ENCODE assay signal across 13 mouse cellular contexts in the genomic region with DNA sequence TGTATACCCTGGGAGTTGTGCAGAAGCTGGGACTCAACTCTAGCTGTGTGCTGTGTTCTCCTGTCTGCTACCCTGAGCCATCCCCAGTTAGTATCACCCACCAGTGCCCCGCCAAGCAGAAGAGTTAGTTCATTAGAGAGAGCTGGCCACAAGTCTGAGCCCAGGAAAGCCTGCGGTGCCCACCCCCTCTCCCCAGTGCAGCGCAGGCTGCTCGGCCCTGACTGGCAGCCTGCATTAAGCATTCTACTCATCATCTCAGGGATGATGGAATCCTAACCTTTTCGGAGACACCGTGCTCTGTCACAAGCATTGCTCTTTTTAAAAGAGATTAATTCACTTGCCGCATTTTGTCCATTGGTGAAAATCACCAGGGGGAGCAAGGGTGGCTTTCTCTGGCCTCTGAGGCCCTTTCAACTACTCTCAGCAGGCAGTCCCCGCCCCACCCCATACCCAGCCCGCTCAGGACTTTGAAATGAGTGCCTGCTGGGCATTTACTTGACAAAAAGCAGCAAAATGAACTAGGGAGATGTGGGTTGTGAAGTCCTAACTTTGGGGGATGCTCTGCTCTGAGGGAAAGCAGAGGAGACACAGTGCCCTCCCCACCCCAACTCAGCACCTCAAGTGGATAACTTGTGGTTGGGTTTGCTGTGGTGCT. TPM values are rescaled to one million over a fixed set of nuclear protein-coding genes. Genes with fewer than 3 reads are reported as not detected.
DNase-seq lines count a peak whose midpoint lies in the region; ATAC-seq and TF ChIP-seq lines count a peak whose summit lies in the region.
"Had no signal": no experiment of that assay in that cellular context is flagged by ENCODE, and none has a peak within 500 bp of the region (broad histone marks: within the 10 kb centered on the region; RNA-seq: fewer than 3 reads in every experiment).

No protein-coding gene starts in this region.

- DNase-seq in ES-E14 (ENCODE audit: low read depth, low spot score) (no peak), ZHBTc4 (ENCODE audit: low read depth, low spot score) (peak; percentile 76)
- DNase-seq in hindbrain, embryonic 14.5 days (ENCODE audit: low spot score): no peak
- DNase-seq in frontal cortex, postnatal 10 days (ENCODE audit: low spot score in 2 of 2): no peak
- DNase-seq in spleen, postnatal 10 days (ENCODE audit: low spot score in 2 of 2): no peak
- DNase-seq: adrenal gland, adult 8-10 months; cerebellum, postnatal 10 days; gastrocnemius, postnatal 25 days; lung, postnatal 14 days; thymus, postnatal 14 days had no signal

- H3K9me3 ChIP-seq in ES-E14 (ENCODE audit: control insufficient read depth, insufficient read depth, low read depth, low read length): no peaks in the 10 kb centered on the region
- no peaks in the 10 kb centered on the region for H3K9me3 ChIP-seq in hindbrain, embryonic 14.5 days (ENCODE audit: control insufficient read depth, low read length)
- no peaks in the 10 kb centered on the region for H3K9me3 ChIP-seq in midbrain, embryonic 16.5 days (replicated peaks; ENCODE audit: control insufficient read depth, low read length, poor library complexity, severe bottlenecking)
- H3K9me3 ChIP-seq: heart, embryonic 13.5 days had no signal

- H3K4me3 ChIP-seq in ES-E14 (ENCODE audit: insufficient read depth in 1 of 2, low read depth in 1 of 2, low read length in 2 of 2, poor library complexity in 1 of 2, severe bottlenecking in 1 of 2): no peak overlapping the region
- no peak overlapping the region for H3K4me3 ChIP-seq in hindbrain, embryonic 14.5 days (replicated peaks; ENCODE audit: low read length)
- H3K4me3 ChIP-seq in midbrain, embryonic 16.5 days (ENCODE audit: low read depth, low read length): no peak overlapping the region
- H3K4me3 ChIP-seq: heart, embryonic 13.5 days had no signal

- H3K9ac ChIP-seq in ES-E14 (ENCODE audit: insufficient read depth, low read depth, low read length, poor library complexity, severe bottlenecking): no peak overlapping the region
- H3K9ac ChIP-seq in hindbrain, embryonic 14.5 days: no peak overlapping the region
- no peak overlapping the region for H3K9ac ChIP-seq in midbrain, embryonic 16.5 days (ENCODE audit: low read depth, low read length)
- H3K9ac ChIP-seq: heart, embryonic 13.5 days had no signal

- H3K27me3 ChIP-seq in hindbrain, embryonic 14.5 days (ENCODE audit: control insufficient read depth, insufficient read depth, low read length): no peaks in the 10 kb centered on the region
- H3K27me3 ChIP-seq in midbrain, embryonic 16.5 days (ENCODE audit: control insufficient read depth, insufficient read depth, low read depth, low read length): no peaks in the 10 kb centered on the region
- H3K27me3 ChIP-seq: heart, embryonic 13.5 days had no signal

- H3K4me2 ChIP-seq in hindbrain, embryonic 14.5 days (replicated peaks): no peak overlapping the region
- H3K4me2 ChIP-seq in midbrain, embryonic 16.5 days (ENCODE audit: low read length): no peak overlapping the region
- H3K4me2 ChIP-seq: heart, embryonic 13.5 days had no signal

- peak; percentile 52; the same call in 1 of the 2 replicates for ATAC-seq in hindbrain, embryonic 14.5 days (ENCODE audit: low FRiP score)
- ATAC-seq in midbrain, embryonic 16.5 days: peak; percentile 68
- ATAC-seq in erythroblast, adult 5-6 weeks (replicated peaks; ENCODE audit: low FRiP score, poor library complexity, severe bottlenecking): no peak

- 9% methylated on average over 9 of the region's 9 CpGs for WGBS in hindbrain, embryonic 14.5 days
- WGBS in midbrain, embryonic 16.5 days: 3% methylated on average over 9 of the region's 9 CpGs

- H3K36me3 ChIP-seq in ES-E14 (ENCODE audit: control insufficient read depth, insufficient read depth, low read length, poor library complexity, severe bottlenecking): peaks cover 2% of the 10 kb centered on the region; the same call in 1 of the 2 replicates
- H3K36me3 ChIP-seq in hindbrain, embryonic 14.5 days (replicated peaks; ENCODE audit: control insufficient read depth, insufficient read depth): peaks cover 19% of the 10 kb centered on the region
- H3K36me3 ChIP-seq in midbrain, embryonic 16.5 days (ENCODE audit: control insufficient read depth, insufficient read depth, low read length): peaks cover 6% of the 10 kb centered on the region; the same call in 1 of the 2 replicates

- H3K4me1 ChIP-seq in ES-E14 (ENCODE audit: control insufficient read depth in 2 of 2, insufficient read depth in 2 of 2, low read length in 2 of 2, poor library complexity in 1 of 2): peaks cover 6 to 26% of the 10 kb centered on the region in 2 experiments
- peaks cover 16% of the 10 kb centered on the region for H3K4me1 ChIP-seq in hindbrain, embryonic 14.5 days (replicated peaks; ENCODE audit: control insufficient read depth, insufficient read depth, low read length)
- H3K4me1 ChIP-seq in midbrain, embryonic 16.5 days (ENCODE audit: control insufficient read depth, insufficient read depth, low read length): peaks cover 11% of the 10 kb centered on the region

- H3K27ac ChIP-seq in ES-E14 (ENCODE audit: insufficient read depth, low read depth, low read length, poor library complexity, severe bottlenecking): 0 out of 2 replicates have a peak overlapping the region, but pooled peaks have one; percentile 1
- H3K27ac ChIP-seq in hindbrain, embryonic 14.5 days: no peak overlapping the region
- H3K27ac ChIP-seq in midbrain, embryonic 16.5 days (ENCODE audit: low read length): 0 out of 2 replicates have a peak overlapping the region, but pooled peaks have one; percentile 5
- H3K27ac ChIP-seq: heart, embryonic 13.5 days had no signal

- in situ Hi-C loops in ES-E14 (cut with MboI; ENCODE audit: low sequenced_read_pairs in 2 of 2, unreplicated experiment in 2 of 2): no loop called here

TF ChIP-seq in ES-E14, 5 proteins besides CTCF, POLR2A, EP300 and RAD21:
- TF ChIP-seq MAFK (IDR thresholded peaks at IDR 0.05; ENCODE audit: insufficient read depth, low read depth, low read length) (no peak), ZNF384 (IDR thresholded peaks at IDR 0.05; ENCODE audit: low read depth, low read length) (no peak), HCFC1 (IDR thresholded peaks at IDR 0.05; ENCODE audit: borderline replicate concordance, insufficient read depth, low read length) (no peak), ZC3H11A (IDR thresholded peaks at IDR 0.05; ENCODE audit: borderline replicate concordance, low read depth, low read length) (no peak), CHD2 (IDR thresholded peaks at IDR 0.05; ENCODE audit: low read depth, low read length) (no peak)
TF ChIP-seq in ES-E14: peak in this region for 0.

RNA-seq across cellular contexts. Expression of gene Clpb, which starts 20.7 kb away (rescaled TPM):
- total RNA-seq in ES-E14 (2012; rRNA removed): 197 and 338 TPM in 2 replicates
- 33.0 and 39.8 TPM in 2 replicates for polyA plus RNA-seq in hindbrain, embryonic 14.5 days (2014; fragmentation: Nextera tagmentation; extraction: Ambion mirVana)
- polyA plus RNA-seq in midbrain, embryonic 16.5 days (2015; fragmentation: Nextera tagmentation; extraction: Ambion mirVana): 43.0 and 46.5 TPM in 2 replicates
- total RNA-seq in erythroblast, adult 5-6 weeks (2015; ENCODE audit: low replicate concordance): 0.38 and 0.42 TPM in 2 replicates
- 3.8 and 10.5 TPM in 2 replicates for total RNA-seq in erythroblast, adult 5-6 weeks (2017; ENCODE audit: low replicate concordance)

Comparison
In these comparisons a context has a peak if more than half of its experiments do, and no peak if none do; other contexts are left out.
1. RNA of gene Clpb, which starts 20.7 kb away (total RNA-seq): 197 to 338 TPM in ES-E14; 0.38 to 10.5 TPM in erythroblast, adult 5-6 weeks; every median in the first group is over 10 times any median in the second.